Mouse (Mus musculus): ENCODE measurements around the gene Ccdc170.

DNA sequence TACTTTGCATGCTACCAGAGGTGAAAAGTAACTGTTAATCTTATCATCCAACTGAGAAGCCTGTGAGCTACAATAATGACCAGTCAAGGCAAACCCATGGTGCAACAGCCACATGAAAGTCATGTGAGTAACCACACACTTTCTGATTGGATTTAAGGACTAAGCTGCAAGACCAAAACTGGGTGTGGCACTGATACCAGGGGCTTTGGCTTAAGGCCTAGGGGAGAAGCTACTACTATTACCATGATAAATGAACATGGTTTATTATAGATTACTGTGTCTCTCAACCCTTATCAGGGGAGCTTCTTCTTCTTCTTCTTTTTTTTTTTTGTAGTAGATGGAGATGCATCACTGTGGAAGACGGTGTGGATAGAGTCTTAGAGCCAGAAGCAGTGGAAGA, 82.8 kb downstream of the Ccdc170 start:
- TF ChIP-seq CTCF (IDR thresholded peaks at IDR 0.05; ENCODE audit: borderline replicate concordance, extremely low read depth, insufficient read depth, insufficient read length), result no peak
- no peak for TF ChIP-seq POLR2A (IDR thresholded peaks at IDR 0.05; ENCODE audit: borderline replicate concordance, extremely low read depth, insufficient read depth, insufficient read length, poor library complexity, severe bottlenecking)
